Mouse (Mus musculus) embryonic facial prominence, embryonic 11.5 days (tissue): ENCODE measurements around the gene Ccr10. TPM values are rescaled to one million over a fixed set of nuclear protein-coding genes. Genes with fewer than 3 reads are reported as not detected.
A peak's percentile ranks its signal among the peaks of the same experiment; 100 is the strongest.

Source experiments
- ATAC-seq: fragments of 200-750 bp; cut with Nextera tagmentation; replicated peaks from 2 replicates; pipeline ENCODE4 v1.8.0; 2017; ENCODE audit warnings: low read depth; ENCODE audit not compliant: insufficient number of reproducible peaks, low FRiP score, low TSS enrichment
- DNase-seq: peaks from one replicate; pipeline ENCODE4 v3.0.0-alpha.2; 2015; ENCODE audit warnings: low spot score
- H3K27ac ChIP-seq: fragments of 300-500 bp; sonication (generic); replicated peaks from 2 replicates; pipeline ENCODE4 v1.5.1; 2014; ENCODE audit warnings: mild to moderate bottlenecking, low read depth, low read length, control low read depth
- H3K27me3 ChIP-seq: fragments of 300-500 bp; sonication (generic); 2 replicates; pipeline ENCODE4 v1.6.1; 2014; ENCODE audit warnings: mild to moderate bottlenecking, low read length, moderate library complexity, mixed read lengths; ENCODE audit not compliant: control insufficient read depth, insufficient read depth
- H3K36me3 ChIP-seq: fragments of 300-500 bp; sonication (generic); replicated peaks from 2 replicates; pipeline ENCODE4 v1.6.1; 2014; ENCODE audit warnings: low read depth, mild to moderate bottlenecking, low read length, moderate library complexity, mixed read lengths; ENCODE audit not compliant: control insufficient read depth, insufficient read depth
- H3K4me1 ChIP-seq: fragments of 300-500 bp; sonication (generic); 2 replicates; pipeline ENCODE4 v1.6.1; 2014; ENCODE audit warnings: low read length, mixed read lengths; ENCODE audit not compliant: control insufficient read depth, insufficient read depth
- H3K4me2 ChIP-seq: fragments of 300-500 bp; sonication (generic); 2 replicates; pipeline ENCODE4 v1.6.1; 2014; ENCODE audit warnings: low read depth, mild to moderate bottlenecking, control low read depth, low read length, moderate library complexity
- H3K4me3 ChIP-seq: fragments of 300-500 bp; sonication (generic); 2 replicates; pipeline ENCODE4 v1.5.1; 2014; ENCODE audit warnings: low read depth, low read length, control low read depth
- H3K9ac ChIP-seq: fragments of 300-500 bp; sonication (generic); replicated peaks from 2 replicates; pipeline ENCODE4 v1.6.1; 2014; ENCODE audit warnings: mild to moderate bottlenecking, control low read depth, low read length
- H3K9me3 ChIP-seq: fragments of 300-500 bp; sonication (generic); replicated peaks from 2 replicates; pipeline ENCODE4 v1.6.1; 2016; ENCODE audit warnings: mild to moderate bottlenecking, low read length, inconsistent platforms, mixed read lengths; ENCODE audit not compliant: control insufficient read depth
- WGBS: fragments of 180-500 bp; shearing (Covaris S2); extraction: QIAGEN DNeasy Blood & Tissue Kit; methylation state at CpG from one replicate; pipeline ENCODE4 v1.1.7; 2014; 5-methylcytosine and 5-hydroxymethylcytosine counted together
- polyA plus RNA-seq: library from polyadenylated mRNA; unstranded; fragments of >200 nt; fragmentation: Nextera tagmentation; extraction: Ambion mirVana; gene quantifications from 2 replicates; pipeline ENCODE4 v1.2.1, GENCODE M21; 2014

Ccr10 gene
- polyA plus RNA-seq, 1 experiment from 2014 or later, result 0.20 TPM

DNA sequence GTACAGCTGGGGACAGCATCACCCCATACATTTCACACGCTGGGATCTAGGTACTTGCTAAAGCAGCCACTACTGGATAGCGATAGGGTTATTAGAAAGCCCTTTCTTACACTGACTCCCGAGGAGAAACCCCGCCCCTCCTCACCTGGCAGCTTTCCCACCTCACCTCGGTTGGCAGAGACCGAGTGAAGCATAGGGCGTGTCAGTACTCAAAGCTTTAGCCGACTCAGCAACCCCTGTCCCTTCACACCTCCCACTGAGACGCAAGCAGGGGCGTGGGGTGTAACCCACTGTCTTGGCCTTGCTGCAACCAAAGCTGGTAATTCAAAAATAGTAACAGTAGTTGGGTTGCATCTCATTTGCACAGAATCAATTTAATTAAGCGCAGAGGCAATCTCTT is 2.1 kb downstream of the Ccr10 start:
- 4% methylated on average over 11 of the region's 11 CpGs for WGBS
- H3K27ac ChIP-seq, result no peak overlapping the region
- H3K27me3 ChIP-seq, result peaks cover 62% of the 10 kb centered on the region
- no peak overlapping the region for H3K4me2 ChIP-seq
- ATAC-seq (no peak), DNase-seq (no peak)
- no peaks in the 10 kb centered on the region for H3K9me3 ChIP-seq
- H3K36me3 ChIP-seq, result no peaks in the 10 kb centered on the region
- no peak overlapping the region for H3K4me3 ChIP-seq
- no peak overlapping the region for H3K9ac ChIP-seq
- peaks cover 18% of the 10 kb centered on the region for H3K4me1 ChIP-seq

DNA sequence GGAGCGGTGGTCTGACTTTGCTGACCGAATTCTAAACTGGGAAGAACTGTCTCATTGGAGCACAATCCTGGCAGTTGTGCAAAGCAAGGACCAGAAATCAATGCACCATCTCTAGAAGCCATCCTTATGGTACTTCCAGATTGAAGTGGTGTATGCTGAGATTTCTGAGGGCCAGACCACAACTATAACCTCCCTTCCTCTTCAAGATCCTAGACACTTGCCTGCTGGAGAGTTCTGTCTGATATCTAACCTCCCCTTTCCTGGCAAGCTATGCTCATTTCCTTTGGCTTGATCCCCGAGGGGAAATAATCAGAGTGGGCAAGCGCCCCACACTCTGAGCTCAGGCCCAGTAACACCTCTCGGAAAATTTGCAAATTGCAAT is 2.8 kb downstream of the Ccr10 start:
- Histone ChIP-seq H3K4me2 (peak overlapping the region; percentile 81), H3K27me3 (peaks cover 66% of the 10 kb centered on the region), H3K9me3 (no peaks in the 10 kb centered on the region), H3K36me3 (no peaks in the 10 kb centered on the region), H3K4me3 (peak overlapping the region; percentile 42), H3K4me1 (peaks cover 18% of the 10 kb centered on the region), H3K9ac (peak overlapping the region; percentile 44), H3K27ac (no peak overlapping the region)
- no peak for DNase-seq
- ATAC-seq, result no peak
- WGBS, result 11% methylated on average over 5 of the region's 5 CpGs

DNA sequence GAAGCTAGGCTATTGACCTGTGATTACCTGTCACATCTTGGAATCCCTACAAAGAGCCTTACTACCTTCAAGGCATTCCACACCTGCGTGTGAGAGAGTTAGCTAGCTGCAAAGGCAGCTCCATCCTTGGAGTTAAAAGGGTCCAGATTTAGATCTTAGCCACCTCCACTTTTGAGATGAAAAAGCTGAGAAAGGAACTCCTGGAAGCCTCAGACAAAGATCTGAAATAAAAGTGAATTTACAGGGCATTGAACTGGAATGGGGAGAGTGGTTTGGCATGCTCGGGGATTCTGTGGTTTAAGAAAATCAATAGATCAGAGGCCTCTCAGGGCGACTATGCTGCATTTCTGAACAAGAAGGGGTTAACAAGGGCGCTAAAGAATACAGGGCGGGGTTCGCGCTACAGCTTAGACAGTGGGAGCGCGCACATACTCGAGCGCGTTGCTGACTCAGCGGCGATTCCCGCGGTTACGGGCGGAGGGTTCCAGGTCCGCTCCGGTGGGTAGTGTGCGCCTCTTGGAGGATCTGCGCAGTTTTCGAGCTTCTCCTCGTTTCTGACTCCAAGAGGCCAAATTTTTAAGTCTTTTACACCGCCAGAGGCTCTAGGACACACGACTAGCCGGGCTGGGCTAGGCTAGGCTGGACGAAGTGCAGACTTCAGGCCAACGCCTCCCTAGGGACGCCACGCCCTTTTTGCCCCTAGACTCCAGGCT is 3.4 kb downstream of the Ccr10 start:
- 0 out of 2 replicates have a peak overlapping the region, but pooled peaks have one; percentile 35 for H3K27ac ChIP-seq
- peak; percentile 91 for DNase-seq
- peak overlapping the region; percentile 42 for H3K4me3 ChIP-seq
- under 1% methylated on average over 31 of the region's 31 CpGs for WGBS
- H3K4me1 ChIP-seq, result peaks cover 18% of the 10 kb centered on the region
- H3K36me3 ChIP-seq, result no peaks in the 10 kb centered on the region
- H3K9ac ChIP-seq, result peak overlapping the region; percentile 44
- H3K9me3 ChIP-seq, result no peaks in the 10 kb centered on the region
- peak; percentile 40; the same call in 1 of the 2 replicates for ATAC-seq
- peaks cover 66% of the 10 kb centered on the region for H3K27me3 ChIP-seq
- H3K4me2 ChIP-seq, result peak overlapping the region; percentile 81

DNA sequence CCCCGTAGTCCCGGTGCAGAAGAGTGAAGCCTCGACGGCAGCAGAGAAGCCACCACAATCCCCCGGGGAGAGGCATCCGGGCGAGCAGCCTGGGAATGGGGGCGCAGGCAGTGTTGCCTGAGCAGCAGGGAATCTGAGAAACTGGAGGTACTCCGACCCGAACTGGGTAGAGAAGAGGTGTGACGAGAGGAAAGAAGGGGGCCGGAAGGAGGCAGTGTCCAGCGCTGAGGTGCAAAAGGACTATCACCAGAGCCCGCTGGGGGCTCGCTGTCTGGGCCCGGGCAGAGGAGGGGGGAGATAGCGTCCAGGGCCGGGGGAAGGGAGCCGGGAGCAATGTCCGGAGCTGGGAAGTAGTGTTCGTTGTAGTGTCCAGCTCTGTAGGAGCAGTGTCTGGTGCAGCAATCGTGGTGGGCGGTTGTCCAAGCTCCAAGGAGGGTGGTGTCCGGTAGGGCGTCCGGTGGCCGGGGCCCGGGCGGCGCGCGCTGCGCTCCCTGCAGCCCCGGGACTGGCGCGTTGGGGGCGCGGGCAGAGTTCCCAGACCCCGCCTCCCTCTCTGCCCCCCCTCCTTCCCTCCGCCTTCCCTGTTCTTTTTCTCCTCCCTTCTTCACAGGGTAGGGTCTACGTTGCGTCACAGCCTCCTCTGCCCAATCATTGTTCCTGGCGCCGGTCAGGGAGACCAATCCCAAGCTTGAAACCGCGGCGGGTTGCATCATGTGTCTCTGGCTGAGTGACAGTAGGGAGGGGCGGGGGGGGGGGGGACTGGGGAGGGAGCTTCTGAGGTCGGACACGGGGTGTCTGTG is 4.2 kb downstream of the Ccr10 start, which contains the start of gene Plekhh3:
Gene Plekhh3 (minus strand): TSS at position 541 of the 800 bp plus-strand sequence.
- DNase-seq (peak; percentile 98), ATAC-seq (peak; percentile 90)
- H3K4me2 ChIP-seq, result peak within 1 kb of the TSS; percentile 88
- WGBS, result under 1% methylated on average over 49 of the region's 50 CpGs
- H3K9ac ChIP-seq, result peak within 1 kb of the TSS; percentile 58
- H3K9me3 ChIP-seq, result no peaks in the 10 kb centered on the region
- 0 out of 2 replicates have a peak within 1 kb of the TSS, but pooled peaks have one; percentile 35 for H3K27ac ChIP-seq
- peaks cover 18% of the 10 kb centered on the region for H3K4me1 ChIP-seq
- peak within 1 kb of the TSS; percentile 70 for H3K4me3 ChIP-seq
- H3K36me3 ChIP-seq, result no peaks in the 10 kb centered on the region
- peaks cover 65% of the 10 kb centered on the region for H3K27me3 ChIP-seq

DNA sequence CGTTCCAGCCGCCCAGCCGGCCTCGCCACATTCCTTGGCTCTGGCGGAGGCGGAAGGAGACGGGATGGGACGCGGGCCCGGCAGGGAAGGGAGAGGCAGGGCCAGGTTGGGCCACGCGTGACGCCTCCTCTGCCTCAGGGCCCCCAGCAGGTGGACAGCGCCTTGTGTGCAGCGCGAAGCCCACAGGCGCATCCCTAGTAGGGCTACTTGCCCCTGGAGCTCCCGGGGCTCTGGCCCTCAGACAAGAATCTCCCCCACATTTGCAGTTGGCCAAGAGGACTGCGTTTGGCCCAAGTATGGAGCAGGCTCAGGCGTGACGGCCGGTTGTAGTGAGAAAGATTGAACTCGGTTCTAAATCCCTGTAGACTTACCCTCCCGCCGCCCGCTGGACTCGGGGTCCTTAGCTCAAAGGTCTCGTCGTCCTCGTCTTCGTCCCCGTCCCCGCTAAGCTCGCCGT is 4.9 kb downstream of the Ccr10 start, which contains the start of gene Cntnap1:
Gene Cntnap1 (plus strand): TSS at position 170 of the 457 bp plus-strand sequence.
- peaks cover 18% of the 10 kb centered on the region for H3K4me1 ChIP-seq
- H3K27ac ChIP-seq, result no peak within 1 kb of the TSS

DNA sequence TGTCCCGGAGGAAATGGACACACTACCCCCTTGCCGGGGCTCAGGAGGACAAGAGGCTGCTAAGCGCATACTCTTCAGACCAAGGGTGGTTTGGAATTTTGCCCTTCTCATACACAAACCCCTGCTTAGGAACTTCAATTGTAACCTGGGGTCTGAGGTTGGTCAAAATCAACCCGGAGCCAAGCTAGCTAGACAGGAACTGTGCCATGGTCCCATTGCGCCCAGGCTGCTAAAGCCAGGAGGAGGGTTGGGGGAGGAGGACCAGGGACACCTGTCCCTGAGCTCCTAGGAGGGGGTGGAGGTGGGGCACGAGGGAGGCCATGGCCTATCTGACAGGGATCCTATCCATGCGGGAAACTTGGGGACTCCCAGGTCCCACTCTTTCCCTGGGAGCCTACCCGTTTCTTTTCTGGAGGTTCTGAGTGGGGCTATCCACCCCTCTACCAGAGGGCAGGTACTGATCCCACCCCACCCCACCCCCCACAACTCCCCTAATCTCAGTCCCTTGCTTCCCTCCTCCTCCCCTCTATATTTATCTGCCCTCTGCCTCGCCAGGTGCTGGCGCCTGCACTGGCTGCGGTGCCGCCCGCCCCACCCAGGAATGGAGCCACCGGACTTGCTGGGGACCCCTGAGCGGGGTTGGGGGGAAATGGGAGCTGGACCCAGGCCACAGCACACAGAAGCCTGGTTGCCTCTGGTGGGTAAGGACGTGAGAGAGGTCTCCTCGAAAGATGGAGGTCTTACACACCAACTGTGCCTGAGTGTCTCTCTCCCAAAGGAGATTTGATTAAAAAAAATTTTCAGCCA is 5.7 kb downstream of the Ccr10 start:
- Histone ChIP-seq H3K27ac (no peak overlapping the region), H3K4me1 (peaks cover 19% of the 10 kb centered on the region), H3K9me3 (no peaks in the 10 kb centered on the region), H3K4me2 (peak overlapping the region; percentile 88), H3K4me3 (peak overlapping the region; percentile 70), H3K36me3 (no peaks in the 10 kb centered on the region), H3K9ac (0 out of 2 replicates have a peak overlapping the region, but pooled peaks have one; percentile 18), H3K27me3 (peaks cover 66% of the 10 kb centered on the region)
- no peak for DNase-seq
- WGBS, result 13% methylated on average over 17 of the region's 17 CpGs
- ATAC-seq, result no peak

More for the DNA sequence above, 4.9 kb downstream of the Ccr10 start, which contains the start of gene Cntnap1:
- DNase-seq (no peak), ATAC-seq (no peak)
- Histone ChIP-seq H3K4me3 (peak within 1 kb of the TSS; percentile 70), H3K27me3 (peaks cover 66% of the 10 kb centered on the region), H3K36me3 (no peaks in the 10 kb centered on the region), H3K4me2 (peak within 1 kb of the TSS; percentile 88), H3K9me3 (no peaks in the 10 kb centered on the region), H3K9ac (peak within 1 kb of the TSS; percentile 58)
- WGBS, result under 1% methylated on average over 35 of the region's 35 CpGs

DNA sequence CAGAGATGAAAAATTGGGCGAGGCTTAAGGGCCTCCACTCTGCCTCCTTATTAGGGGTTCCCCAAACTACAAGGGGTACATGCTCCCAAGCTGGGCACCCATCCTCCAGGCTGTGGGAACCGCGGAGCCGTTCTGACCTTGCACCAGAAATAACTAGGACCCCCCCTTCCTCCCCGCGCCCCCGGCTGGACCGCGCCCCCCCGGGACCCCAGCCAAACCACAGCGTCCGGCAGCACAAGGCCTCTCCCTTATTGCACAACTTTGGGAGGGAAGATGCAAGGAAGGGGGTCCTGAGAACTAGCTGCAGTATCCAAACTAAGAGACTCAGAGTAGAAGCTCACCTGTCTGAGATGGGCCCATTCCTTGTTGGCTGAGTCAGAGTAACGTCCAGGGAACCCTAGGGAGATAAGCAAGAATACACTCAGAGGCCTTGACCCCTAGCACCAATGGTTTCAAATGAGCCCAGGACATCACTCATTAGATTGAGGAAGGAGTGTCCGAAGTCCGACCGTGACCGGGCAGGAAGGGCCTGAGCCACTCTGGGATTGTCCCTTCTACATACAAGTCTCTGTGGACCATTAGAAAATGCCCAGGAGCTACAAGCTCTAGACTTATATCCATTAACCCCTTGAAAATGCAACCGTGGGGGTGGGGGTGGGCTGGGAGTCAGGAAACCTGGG is 6.8 kb downstream of the Ccr10 start:
- Histone ChIP-seq H3K4me1 (peaks cover 23% of the 10 kb centered on the region), H3K9ac (no peak overlapping the region), H3K36me3 (no peaks in the 10 kb centered on the region), H3K27ac (no peak overlapping the region), H3K4me3 (no peak overlapping the region), H3K9me3 (no peaks in the 10 kb centered on the region), H3K27me3 (peaks cover 70% of the 10 kb centered on the region), H3K4me2 (no peak overlapping the region; the same call in 1 of the 2 replicates)
- 61% methylated on average over 18 of the region's 18 CpGs for WGBS
- no peak for DNase-seq
- ATAC-seq, result no peak
